Mouse (Mus musculus): Measurements from ENCODE around the gene Neil3. TPM values are rescaled to one million over a fixed set of nuclear protein-coding genes. Genes with fewer than 3 reads are reported as not detected.

Neil3 gene
- polyA plus RNA-seq (2015; fragmentation: Nextera tagmentation; extraction: Ambion mirVana), result 1.9 and 2.8 TPM in 2 replicates

DNA sequence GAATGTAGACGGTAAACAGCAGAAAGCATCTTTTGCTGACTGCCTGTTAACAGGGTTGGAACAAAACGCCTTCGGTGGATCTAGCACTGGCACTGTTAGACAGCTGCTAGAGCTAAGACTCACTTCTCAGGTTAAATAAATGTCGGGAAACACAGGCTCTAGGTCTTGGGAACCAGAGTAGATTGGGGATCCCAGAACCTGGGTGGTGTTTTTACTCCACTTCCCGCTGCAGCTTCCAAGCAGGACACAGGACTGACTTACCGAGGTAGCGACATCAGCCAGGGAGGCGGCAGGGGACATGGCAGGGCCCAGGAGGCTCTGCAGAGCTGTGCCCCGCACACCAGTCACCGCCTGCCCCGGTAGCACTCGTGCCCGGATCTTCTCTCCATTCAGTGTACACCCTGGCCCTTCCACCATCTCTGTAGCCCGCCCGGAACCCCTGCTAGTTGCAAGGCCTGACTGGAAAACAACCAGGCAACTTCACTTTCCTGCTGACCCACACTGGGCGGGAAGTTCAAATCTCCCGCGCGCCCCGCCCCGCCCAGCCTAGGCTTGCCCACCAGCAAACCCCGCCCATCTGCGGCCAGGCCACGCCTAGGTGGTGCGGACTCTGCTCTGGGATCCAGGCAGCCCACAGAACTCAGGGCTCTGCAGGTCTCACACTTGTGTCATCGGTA is at the start of gene Neil3:
Gene Neil3, minus strand, starts transcription at position 571 of the 677 bp plus-strand sequence.

Other genes starting within 250 kb of the Neil3 start
- 17.4 and 19.4 TPM in 2 replicates for gene Aga, start 127.3 kb downstream of the Neil3 start, polyA plus RNA-seq (2015; fragmentation: Nextera tagmentation; extraction: Ambion mirVana)

Measured in neural tube, postnatal 0 days (tissue).